ENCODE assay signal across 8 mouse cellular contexts in the genomic region with DNA sequence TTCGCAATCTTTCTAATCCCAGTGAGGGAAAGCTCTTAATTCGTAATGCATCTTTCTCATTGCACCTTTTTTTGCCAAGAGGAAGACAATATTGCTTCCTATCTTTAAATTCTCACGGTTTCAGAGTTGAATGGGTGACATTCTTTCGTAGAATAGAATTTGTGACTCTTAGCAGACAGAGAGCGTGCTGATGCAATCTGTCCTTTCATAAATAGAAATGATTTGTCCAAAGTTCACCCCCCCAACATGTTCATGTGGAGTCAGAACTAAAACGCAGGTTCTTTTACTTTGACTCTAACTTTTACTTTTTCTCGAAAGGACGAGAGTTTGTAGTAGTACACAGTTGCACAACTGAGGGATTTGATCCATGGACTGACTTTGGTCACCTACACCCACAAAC. TPM values are rescaled to one million over a fixed set of nuclear protein-coding genes. Genes with fewer than 3 reads are reported as not detected.
DNase-seq lines count a peak whose midpoint lies in the region; ATAC-seq and TF ChIP-seq lines count a peak whose summit lies in the region.

No protein-coding gene starts in this region.

- H3K9me3 ChIP-seq in heart, embryonic 15.5 days (replicated peaks): no peaks in the 10 kb centered on the region
- no peaks in the 10 kb centered on the region for H3K9me3 ChIP-seq in G1E (replicated peaks)
- H3K9me3 ChIP-seq in forebrain, embryonic 16.5 days (ENCODE audit: control insufficient read depth, low read length): no peaks in the 10 kb centered on the region
- H3K9me3 ChIP-seq in liver, postnatal 0 days (ENCODE audit: low read length): no peaks in the 10 kb centered on the region

- TF ChIP-seq CTCF in G1E (IDR thresholded peaks at IDR 0.05; ENCODE audit: low read depth, low read length): no peak
- no peak for TF ChIP-seq CTCF in liver, postnatal 0 days (IDR thresholded peaks at IDR 0.05; ENCODE audit: low read depth)

- H3K9ac ChIP-seq in heart, embryonic 15.5 days: peak overlapping the region; percentile 61
- H3K9ac ChIP-seq in forebrain, embryonic 16.5 days (replicated peaks; ENCODE audit: low read depth, low read length): peak overlapping the region; percentile 73
- H3K9ac ChIP-seq in liver, postnatal 0 days (replicated peaks): peak overlapping the region; percentile 98

- intact Hi-C loops in heart, postnatal 14 days (cut with DNase I): loop anchor here (5.0 kb wide), 2 partner anchors 86 to 144 kb away; no protein-coding TSS in a partner anchor

- H3K36me3 ChIP-seq in heart, embryonic 15.5 days: no peaks in the 10 kb centered on the region
- no peaks in the 10 kb centered on the region for H3K36me3 ChIP-seq in G1E (replicated peaks)
- H3K36me3 ChIP-seq in forebrain, embryonic 16.5 days (ENCODE audit: control insufficient read depth, insufficient read depth): no peaks in the 10 kb centered on the region
- H3K36me3 ChIP-seq in liver, postnatal 0 days (replicated peaks; ENCODE audit: insufficient read depth, low read length): no peaks in the 10 kb centered on the region

- H3K4me1 ChIP-seq in heart, embryonic 15.5 days (replicated peaks): peaks cover 16% of the 10 kb centered on the region
- peaks cover 14% of the 10 kb centered on the region for H3K4me1 ChIP-seq in G1E (ENCODE audit: insufficient read depth, low read depth, low read length)
- H3K4me1 ChIP-seq in forebrain, embryonic 16.5 days (replicated peaks; ENCODE audit: control insufficient read depth, insufficient read depth, low read length): peaks cover 12% of the 10 kb centered on the region
- peaks cover 13% of the 10 kb centered on the region for H3K4me1 ChIP-seq in liver, postnatal 0 days (ENCODE audit: insufficient read depth)

- DNase-seq in heart, postnatal 14 days: no peak
- no peak for DNase-seq in G1E (ENCODE audit: low spot score)
- DNase-seq in liver, postnatal 0 days: no peak
- no peak for DNase-seq in adrenal gland, adult 8-10 months
- DNase-seq in spleen, postnatal 14 days (ENCODE audit: low spot score in 2 of 2): no peak
- DNase-seq in right cerebral cortex, postnatal 36 days (ENCODE audit: low spot score in 2 of 2): no peak

- H3K27me3 ChIP-seq in heart, embryonic 15.5 days: no peaks in the 10 kb centered on the region
- H3K27me3 ChIP-seq in G1E (ENCODE audit: insufficient read depth, low read length): no peaks in the 10 kb centered on the region
- H3K27me3 ChIP-seq in forebrain, embryonic 16.5 days (replicated peaks; ENCODE audit: control insufficient read depth, insufficient read depth, low read length): no peaks in the 10 kb centered on the region
- no peaks in the 10 kb centered on the region for H3K27me3 ChIP-seq in liver, postnatal 0 days (ENCODE audit: insufficient read depth, low read length)

- H3K27ac ChIP-seq in heart, embryonic 15.5 days: peak overlapping the region; percentile 92
- peak overlapping the region; percentile 96 for H3K27ac ChIP-seq in forebrain, embryonic 16.5 days (ENCODE audit: low read length)
- peak overlapping the region; percentile 98 for H3K27ac ChIP-seq in liver, postnatal 0 days (ENCODE audit: low read depth)

- H3K4me2 ChIP-seq in heart, embryonic 15.5 days: peak overlapping the region; percentile 66
- H3K4me2 ChIP-seq in forebrain, embryonic 16.5 days (ENCODE audit: low read length): peak overlapping the region; percentile 55
- peak overlapping the region; percentile 80 for H3K4me2 ChIP-seq in liver, postnatal 0 days (ENCODE audit: low read depth, low read length)

- H3K4me3 ChIP-seq in heart, embryonic 15.5 days: peak overlapping the region; percentile 64
- peak overlapping the region; percentile 77 for H3K4me3 ChIP-seq in G1E (ENCODE audit: low read depth, low read length)
- H3K4me3 ChIP-seq in forebrain, embryonic 16.5 days (replicated peaks; ENCODE audit: low read length): peak overlapping the region; percentile 55
- H3K4me3 ChIP-seq in liver, postnatal 0 days (ENCODE audit: low read depth, low read length): peak overlapping the region; percentile 99

- no peak for TF ChIP-seq EP300 in liver, postnatal 0 days (IDR thresholded peaks at IDR 0.05; ENCODE audit: low read depth)

- 5% methylated on average over 8 of the region's 8 CpGs for WGBS in heart, embryonic 15.5 days
- 9% methylated on average over 8 of the region's 8 CpGs for WGBS in forebrain, embryonic 16.5 days
- 1% methylated on average over 8 of the region's 8 CpGs for WGBS in liver, postnatal 0 days (ENCODE audit: insufficient replicate concordance)

- no peak for ATAC-seq in heart, embryonic 15.5 days (replicated peaks; ENCODE audit: insufficient number of reproducible peaks, insufficient read depth, low FRiP score, low read depth)
- no peak for ATAC-seq in G1E (ENCODE audit: extremely low read depth, insufficient number of reproducible peaks, low FRiP score, poor library complexity, severe bottlenecking)
- ATAC-seq in forebrain, embryonic 16.5 days: no peak
- no peak for ATAC-seq in liver, postnatal 0 days

RNA-seq across cellular contexts. Expression of gene Ptpn12, which starts 0.9 kb away (rescaled TPM):
- 15.3 and 16.0 TPM in 2 replicates for polyA plus RNA-seq in heart, embryonic 15.5 days (2015; fragmentation: Nextera tagmentation; extraction: Ambion mirVana)
- 10 to 100 TPM; 38.5 to 42.9 TPM for total RNA-seq in heart, postnatal 14 days (2021)
- 112 and 137 TPM in 2 replicates for total RNA-seq in G1E (2014; fragmentation: Nextera tagmentation)
- total RNA-seq in G1E (2017): 84.7 and 95.6 TPM in 2 replicates
- polyA plus RNA-seq in G1E (2012): 25.4 and 59.0 TPM in 2 replicates
- polyA plus RNA-seq in forebrain, embryonic 16.5 days (2015; fragmentation: Nextera tagmentation; extraction: Ambion mirVana): 33.9 and 34.4 TPM in 2 replicates
- 11.3 and 12.5 TPM in 2 replicates for polyA plus RNA-seq in liver, postnatal 0 days (2015; fragmentation: Nextera tagmentation; extraction: Ambion mirVana)
- 10 to 100 TPM; 49.1 to 66.5 (median 62.2) TPM for total RNA-seq in adrenal gland, adult 8-10 months (2022)
